Mouse (Mus musculus): Measurements from ENCODE around the gene Aldh3b2. TPM values are rescaled to one million over a fixed set of nuclear protein-coding genes. Genes with fewer than 3 reads are reported as not detected.
"Not testable (repeated sequence)": the region's sequence is repeated elsewhere in the genome, so short reads cannot be mapped to it uniquely, and the experiment has no call there.

Gene Aldh3b2
- polyA plus RNA-seq, 1 experiment from 2014 or later = 22.8 TPM

DNA sequence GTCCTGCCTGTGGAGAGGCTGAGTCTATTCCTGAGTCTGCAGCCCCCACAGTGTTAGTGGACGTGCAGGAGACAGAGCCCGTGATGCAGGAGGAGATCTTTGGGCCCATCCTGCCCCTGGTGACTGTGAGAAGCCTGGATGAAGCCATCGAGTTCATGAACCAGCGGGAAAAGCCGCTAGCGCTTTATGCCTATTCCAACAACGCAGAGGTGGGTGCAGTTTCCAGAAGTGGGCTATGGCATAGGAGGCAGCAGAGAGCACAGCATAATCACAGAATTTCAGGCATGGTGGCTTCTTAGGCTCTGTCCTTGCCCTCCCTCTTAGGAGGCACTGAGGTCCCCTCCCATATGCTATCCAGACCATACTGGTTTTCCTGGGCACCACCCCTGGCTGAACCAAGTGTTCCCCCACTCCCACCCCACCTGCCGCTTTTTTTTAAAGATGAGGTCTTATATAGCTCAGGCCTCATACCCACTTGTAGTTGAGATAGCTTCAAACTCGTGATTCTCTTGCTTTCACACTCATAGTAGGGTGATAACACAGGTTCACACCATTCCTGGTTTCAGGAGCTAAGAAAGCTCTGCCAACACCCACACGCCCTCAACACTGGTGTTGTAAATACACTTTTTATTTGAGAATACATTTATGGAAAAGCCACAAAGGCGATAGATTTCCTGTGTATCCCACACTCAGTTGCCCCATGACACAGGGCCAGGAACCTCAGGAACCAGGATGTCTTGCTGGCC lies 5.6 kb upstream of the Aldh3b2 start:
- H3K27me3 ChIP-seq (replicated peaks) = no peaks in the 10 kb centered on the region
- ATAC-seq (ENCODE audit: insufficient read depth, low FRiP score, low read depth) = no peak
- WGBS = 65% methylated on average over 11 of the region's 11 CpGs
- H3K9ac ChIP-seq = no peak overlapping the region
- no peaks in the 10 kb centered on the region for H3K36me3 ChIP-seq
- no peaks in the 10 kb centered on the region; the same call in 1 of the 2 replicates for H3K4me1 ChIP-seq
- no peaks in the 10 kb centered on the region for H3K9me3 ChIP-seq
- no peak overlapping the region for H3K4me3 ChIP-seq (replicated peaks)
- no peak overlapping the region for H3K27ac ChIP-seq
- H3K4me2 ChIP-seq = no peak overlapping the region

DNA sequence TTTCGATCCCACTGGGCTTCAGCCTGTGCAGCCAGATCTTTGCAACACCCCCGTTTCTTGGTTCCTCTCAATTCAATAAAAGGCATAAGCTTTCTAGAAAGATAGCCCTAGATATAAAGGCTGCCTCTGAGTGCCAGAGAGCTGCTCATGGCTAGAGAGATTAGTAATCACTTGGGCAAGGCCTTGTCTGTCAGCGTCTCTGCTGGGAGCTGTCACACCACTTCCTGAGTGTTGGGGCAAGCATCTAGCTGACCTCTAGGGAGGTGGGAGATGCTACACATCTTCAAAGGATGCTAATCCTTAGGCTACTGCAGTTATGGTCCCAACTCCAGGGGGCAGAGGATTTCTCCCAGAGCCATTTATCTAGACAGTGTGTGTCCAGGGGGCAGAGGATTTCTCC lies 4.9 kb upstream of the Aldh3b2 start:
- Histone ChIP-seq H3K4me2 (no peak overlapping the region), H3K36me3 (no peaks in the 10 kb centered on the region), H3K27ac (no peak overlapping the region), H3K4me3 (replicated peaks) (no peak overlapping the region), H3K27me3 (replicated peaks) (no peaks in the 10 kb centered on the region), H3K9me3 (no peaks in the 10 kb centered on the region), H3K4me1 (no peaks in the 10 kb centered on the region; the same call in 1 of the 2 replicates), H3K9ac (no peak overlapping the region)
- WGBS = 49% methylated on average over 3 of the region's 3 CpGs
- no peak for ATAC-seq (ENCODE audit: insufficient read depth, low FRiP score, low read depth)

DNA sequence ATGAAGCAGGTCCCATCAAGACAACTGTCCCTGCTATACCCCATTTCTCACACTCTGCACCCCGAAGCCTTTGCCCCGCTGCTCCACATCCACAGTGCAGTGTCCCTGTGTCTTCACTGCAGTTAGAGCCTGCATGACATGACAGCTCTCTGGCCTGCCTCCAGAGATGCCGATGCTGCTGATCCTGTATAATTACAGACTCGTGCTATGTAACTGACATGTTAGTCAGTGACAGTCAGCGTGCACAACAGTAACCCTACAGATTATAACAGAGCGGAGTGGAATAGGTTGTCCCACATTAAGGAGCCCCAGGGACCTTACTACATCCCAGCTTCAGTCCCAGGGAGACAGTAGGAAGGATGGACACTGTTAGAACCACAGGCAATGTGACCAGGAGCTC lies 2.5 kb downstream of the Aldh3b2 start:
- ATAC-seq (ENCODE audit: insufficient read depth, low FRiP score, low read depth); H3K4me3 ChIP-seq (replicated peaks); H3K9ac ChIP-seq; H3K27ac ChIP-seq; H3K4me2 ChIP-seq; H3K36me3 ChIP-seq; H3K4me1 ChIP-seq; H3K9me3 ChIP-seq; H3K27me3 ChIP-seq (replicated peaks): not testable (repeated sequence)
- 86% methylated on average over 6 of the region's 6 CpGs for WGBS

DNA sequence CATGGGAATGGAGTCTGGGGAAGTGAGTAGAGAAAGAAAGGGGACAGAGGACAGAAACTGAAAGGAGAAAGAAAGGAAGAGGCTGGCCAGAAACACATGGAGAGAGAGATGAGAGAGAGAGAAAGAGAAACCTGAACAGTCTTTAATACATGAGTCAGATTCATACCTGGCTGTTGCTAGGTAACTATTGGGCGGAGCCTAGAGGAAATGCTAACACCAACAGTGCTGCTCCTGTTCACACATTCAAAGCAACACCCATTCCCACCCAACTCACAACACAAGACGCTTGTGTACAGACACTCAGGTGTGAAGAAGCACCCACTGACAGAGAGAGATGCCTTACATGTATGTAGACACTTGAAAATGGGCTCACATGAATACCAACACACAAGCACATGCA lies 3.7 kb downstream of the Aldh3b2 start:
- no peak for ATAC-seq (ENCODE audit: insufficient read depth, low FRiP score, low read depth)
- Histone ChIP-seq H3K4me1 (no peaks in the 10 kb centered on the region; the same call in 1 of the 2 replicates), H3K27ac (no peak overlapping the region), H3K4me2 (no peak overlapping the region), H3K36me3 (no peaks in the 10 kb centered on the region), H3K9me3 (no peaks in the 10 kb centered on the region), H3K27me3 (replicated peaks) (no peaks in the 10 kb centered on the region), H3K4me3 (replicated peaks) (no peak overlapping the region), H3K9ac (no peak overlapping the region)
- 55% methylated on average over 2 of the region's 2 CpGs for WGBS

DNA sequence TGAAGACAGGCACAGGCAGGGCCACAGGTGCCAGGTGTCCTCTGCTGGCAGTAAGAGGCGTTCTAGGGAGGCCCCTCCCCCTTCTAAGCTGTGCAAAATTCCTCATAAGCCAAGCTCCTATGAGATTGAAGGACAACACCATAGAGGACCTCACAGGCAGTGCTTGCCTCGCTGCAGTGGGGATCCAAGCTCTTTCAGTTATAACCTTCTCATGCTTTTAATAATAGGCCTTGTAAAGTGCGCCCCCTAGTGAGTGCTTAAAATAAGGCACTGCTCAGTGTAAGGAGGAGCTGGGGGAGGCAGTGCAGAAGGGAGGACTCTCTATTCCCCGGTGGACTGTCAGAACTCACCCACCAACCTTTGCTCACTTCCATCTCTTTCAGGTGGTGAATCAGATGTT lies 8.2 kb downstream of the Aldh3b2 start:
- Histone ChIP-seq H3K4me1 (peaks cover 5% of the 10 kb centered on the region; the same call in 1 of the 2 replicates), H3K36me3 (no peaks in the 10 kb centered on the region), H3K4me2 (no peak overlapping the region), H3K4me3 (replicated peaks) (no peak overlapping the region), H3K9me3 (no peaks in the 10 kb centered on the region), H3K9ac (no peak overlapping the region), H3K27ac (no peak overlapping the region), H3K27me3 (replicated peaks) (no peaks in the 10 kb centered on the region)
- WGBS = 12% methylated on average over 4 of the region's 4 CpGs
- peak; percentile 49; the same call in 1 of the 2 replicates for ATAC-seq (ENCODE audit: insufficient read depth, low FRiP score, low read depth)

DNA sequence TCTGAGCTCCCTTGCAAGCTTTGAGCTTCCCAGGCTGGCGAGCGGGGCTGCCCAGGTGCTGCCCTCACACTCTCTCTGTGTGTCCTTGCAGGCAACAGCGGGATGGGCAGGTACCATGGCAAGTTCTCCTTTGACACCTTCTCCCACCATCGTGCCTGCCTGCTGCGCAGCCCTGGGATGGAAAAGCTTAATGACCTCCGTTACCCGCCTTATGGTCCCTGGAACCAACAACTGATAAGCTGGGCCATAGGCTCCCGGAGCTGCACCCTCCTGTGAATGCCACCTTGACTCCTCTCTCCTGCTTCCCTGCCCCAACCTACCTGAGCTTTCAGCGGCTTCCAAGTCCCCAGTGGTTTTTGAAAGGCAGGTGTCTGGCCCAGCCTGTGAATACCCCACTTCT lies 8.8 kb downstream of the Aldh3b2 start:
- Histone ChIP-seq H3K27me3 (replicated peaks) (no peaks in the 10 kb centered on the region), H3K9ac (no peak overlapping the region), H3K27ac (no peak overlapping the region), H3K4me1 (peaks cover 9% of the 10 kb centered on the region; the same call in 1 of the 2 replicates), H3K9me3 (no peaks in the 10 kb centered on the region), H3K36me3 (no peaks in the 10 kb centered on the region), H3K4me3 (replicated peaks) (no peak overlapping the region), H3K4me2 (no peak overlapping the region)
- WGBS = 71% methylated on average over 9 of the region's 9 CpGs
- ATAC-seq (ENCODE audit: insufficient read depth, low FRiP score, low read depth) = no peak

DNA sequence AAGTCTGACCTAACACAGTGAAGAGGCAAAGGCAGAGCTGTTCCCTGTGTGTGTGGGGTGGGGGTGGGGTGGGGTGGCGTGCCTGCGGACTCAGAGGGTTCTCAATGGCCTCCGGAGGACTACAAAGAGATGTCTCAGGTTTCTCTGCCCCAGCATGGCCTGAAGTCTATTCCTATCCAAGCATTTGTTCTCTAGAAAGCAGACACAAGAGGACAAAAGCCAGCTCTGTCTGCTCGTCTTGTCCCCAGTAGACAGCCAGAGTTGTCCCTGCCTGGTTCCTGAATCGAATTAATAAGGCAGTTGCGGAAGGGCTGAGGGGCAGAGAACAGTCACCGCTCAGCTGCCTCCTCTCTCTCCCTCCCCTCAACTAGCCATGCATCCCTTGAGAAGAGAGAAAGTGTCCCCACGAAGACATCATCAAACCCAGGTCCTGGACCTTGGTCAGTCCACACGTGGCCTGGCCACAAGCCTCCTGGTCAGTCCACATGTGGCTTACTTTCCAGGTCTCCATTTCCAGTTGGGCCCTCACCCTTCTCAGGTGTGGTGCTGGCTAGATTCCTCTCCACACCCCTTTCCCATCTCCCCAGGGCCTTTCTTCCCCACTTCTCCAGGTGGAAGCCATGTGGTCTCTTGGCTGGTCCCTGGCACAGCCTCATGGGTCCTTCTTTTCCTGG lies 11.5 kb downstream of the Aldh3b2 start:
- Histone ChIP-seq H3K27ac (no peak overlapping the region), H3K4me1 (peaks cover 18% of the 10 kb centered on the region), H3K9ac (no peak overlapping the region), H3K4me3 (replicated peaks) (no peak overlapping the region), H3K36me3 (no peaks in the 10 kb centered on the region), H3K9me3 (no peaks in the 10 kb centered on the region), H3K4me2 (no peak overlapping the region), H3K27me3 (replicated peaks) (no peaks in the 10 kb centered on the region)
- ATAC-seq (ENCODE audit: insufficient read depth, low FRiP score, low read depth) = no peak
- 55% methylated on average over 9 of the region's 9 CpGs for WGBS

DNA sequence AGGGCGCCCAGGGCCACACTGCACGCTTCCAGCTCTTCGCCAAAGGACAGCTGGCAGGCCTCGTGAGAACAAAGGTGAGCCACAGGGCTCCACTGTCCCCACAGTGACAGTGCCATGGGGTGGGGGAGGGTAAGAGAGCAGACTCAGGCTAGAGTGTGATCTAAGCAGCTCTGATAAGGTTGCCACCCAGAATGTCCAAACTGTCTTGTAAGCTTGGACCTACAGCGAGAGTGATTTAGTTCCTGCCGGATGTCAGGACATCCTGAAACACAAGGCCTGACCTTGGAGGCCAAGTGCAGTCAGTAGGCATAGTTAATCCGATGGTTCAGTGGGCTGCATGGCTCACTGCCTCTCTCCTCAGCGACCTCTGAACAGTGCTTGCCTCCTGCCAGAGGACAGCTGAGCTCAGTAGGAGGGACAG lies 13.1 kb downstream of the Aldh3b2 start:
- ATAC-seq (ENCODE audit: insufficient read depth, low FRiP score, low read depth) = peak; percentile 9; the same call in 1 of the 2 replicates
- H3K27ac ChIP-seq = peak overlapping the region; percentile 44; the same call in 1 of the 2 replicates
- H3K4me3 ChIP-seq (replicated peaks) = no peak overlapping the region
- H3K9ac ChIP-seq = no peak overlapping the region
- H3K36me3 ChIP-seq = no peaks in the 10 kb centered on the region
- H3K27me3 ChIP-seq (replicated peaks) = no peaks in the 10 kb centered on the region
- WGBS = 41% methylated on average over 8 of the region's 8 CpGs
- H3K9me3 ChIP-seq = no peaks in the 10 kb centered on the region
- no peak overlapping the region for H3K4me2 ChIP-seq
- H3K4me1 ChIP-seq = peaks cover 18% of the 10 kb centered on the region

DNA sequence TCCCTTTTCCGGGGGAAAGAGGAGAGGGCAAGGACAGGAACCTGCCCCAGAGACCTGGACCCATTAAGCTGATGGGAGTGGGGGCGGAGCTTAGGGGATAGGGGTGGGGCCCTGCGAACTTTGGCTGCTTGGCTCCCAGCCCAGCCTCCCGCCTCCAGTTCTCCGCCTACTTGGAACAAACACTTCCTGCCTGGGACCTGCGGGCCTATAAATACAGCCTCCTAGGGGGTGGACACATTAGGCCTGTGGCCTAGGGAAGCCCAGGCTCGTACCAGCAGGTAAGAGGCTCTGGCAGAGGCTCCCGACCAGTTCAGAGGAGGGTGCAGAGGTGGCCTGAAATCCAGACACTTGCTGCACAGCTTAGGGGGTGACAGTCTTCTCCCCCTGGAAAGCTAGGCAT lies 14.2 kb downstream of the Aldh3b2 start, which contains the start of gene Acy3:
Acy3 (plus strand) TSS at position 237 of the 400 bp plus-strand sequence.
- Histone ChIP-seq H3K9me3 (no peaks in the 10 kb centered on the region), H3K4me1 (peaks cover 18% of the 10 kb centered on the region), H3K4me3 (replicated peaks) (no peak within 1 kb of the TSS), H3K9ac (no peak within 1 kb of the TSS), H3K4me2 (peak within 1 kb of the TSS; percentile 28; the same call in 1 of the 2 replicates), H3K36me3 (no peaks in the 10 kb centered on the region), H3K27ac (0 out of 2 replicates have a peak within 1 kb of the TSS, but pooled peaks have one; percentile 44), H3K27me3 (replicated peaks) (no peaks in the 10 kb centered on the region)
- WGBS = 9% methylated on average over 8 of the region's 8 CpGs
- ATAC-seq (ENCODE audit: insufficient read depth, low FRiP score, low read depth) = peak; percentile 75

DNA sequence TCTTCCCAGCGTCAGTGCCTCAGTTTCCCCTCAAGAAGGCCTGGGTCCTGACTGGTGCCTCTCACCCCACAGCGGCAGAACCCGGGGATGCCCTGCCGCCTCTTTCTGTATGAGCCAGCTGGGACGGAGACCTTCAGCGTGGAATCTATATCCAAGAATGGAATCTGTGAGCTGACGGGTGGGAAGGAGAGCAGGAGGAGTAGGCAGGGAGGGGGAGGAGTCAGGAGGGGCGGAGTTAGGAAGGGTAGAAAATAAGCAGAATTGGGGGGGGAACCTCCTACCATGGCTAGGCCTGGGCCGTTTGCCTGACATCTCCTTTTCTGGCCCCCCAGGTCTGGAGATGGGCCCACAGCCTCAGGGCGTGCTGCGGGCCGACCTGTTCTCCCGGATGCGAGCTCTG lies 15.9 kb downstream of the Aldh3b2 start:
- Histone ChIP-seq H3K27ac (no peak overlapping the region), H3K9me3 (no peaks in the 10 kb centered on the region), H3K9ac (no peak overlapping the region), H3K27me3 (replicated peaks) (no peaks in the 10 kb centered on the region), H3K36me3 (no peaks in the 10 kb centered on the region), H3K4me3 (replicated peaks) (no peak overlapping the region), H3K4me1 (peaks cover 18% of the 10 kb centered on the region), H3K4me2 (no peak overlapping the region)
- WGBS = 86% methylated on average over 14 of the region's 14 CpGs
- ATAC-seq (ENCODE audit: insufficient read depth, low FRiP score, low read depth) = no peak

DNA sequence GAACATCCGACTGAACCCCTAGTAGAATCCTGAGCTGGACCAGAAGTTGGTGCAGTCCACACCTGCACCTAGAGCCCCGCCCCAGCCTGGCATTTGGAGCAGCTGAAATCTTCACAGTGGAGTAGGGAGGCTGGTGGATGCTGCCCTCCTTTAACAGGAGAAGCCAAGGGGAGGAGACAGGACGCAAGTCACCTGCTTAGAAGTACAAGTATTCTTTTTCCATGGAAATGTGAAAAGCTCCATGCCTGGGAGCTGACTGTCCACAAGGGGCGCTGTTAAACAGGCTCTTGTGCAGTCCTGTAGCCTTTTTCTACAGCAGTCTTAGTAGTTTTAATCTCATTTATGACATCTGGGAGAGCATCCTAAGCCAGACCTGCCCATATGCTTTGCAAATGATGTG lies 16.6 kb downstream of the Aldh3b2 start:
- WGBS = 84% methylated on average over 4 of the region's 4 CpGs
- H3K9me3 ChIP-seq = no peaks in the 10 kb centered on the region
- peaks cover 18% of the 10 kb centered on the region for H3K4me1 ChIP-seq
- no peak overlapping the region for H3K27ac ChIP-seq
- ATAC-seq (ENCODE audit: insufficient read depth, low FRiP score, low read depth) = no peak
- H3K4me2 ChIP-seq = no peak overlapping the region
- no peak overlapping the region for H3K9ac ChIP-seq
- no peaks in the 10 kb centered on the region for H3K27me3 ChIP-seq (replicated peaks)
- no peaks in the 10 kb centered on the region for H3K36me3 ChIP-seq
- H3K4me3 ChIP-seq (replicated peaks) = no peak overlapping the region

DNA sequence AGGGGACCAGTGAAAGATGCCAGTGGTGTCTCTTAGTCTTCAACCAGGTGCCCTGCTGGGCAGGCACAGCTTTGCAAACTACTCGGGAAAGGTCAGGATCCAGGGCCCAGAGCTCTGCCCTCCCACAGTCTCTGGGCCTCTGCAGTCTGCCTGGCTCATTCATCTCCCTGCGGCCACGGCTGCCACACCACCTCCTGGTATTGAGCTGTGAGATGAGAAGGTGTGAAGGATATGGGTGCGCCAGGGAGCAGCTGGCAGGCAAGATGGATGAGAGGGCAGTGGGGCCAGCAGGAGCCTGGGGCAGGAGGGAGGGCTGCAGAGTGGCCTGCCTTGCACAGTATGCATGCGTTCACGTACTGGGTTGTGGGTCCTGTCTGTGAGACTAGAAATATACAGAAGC lies 18.7 kb downstream of the Aldh3b2 start:
- 33% methylated on average over 6 of the region's 6 CpGs for WGBS
- H3K9me3 ChIP-seq = no peaks in the 10 kb centered on the region
- no peaks in the 10 kb centered on the region for H3K27me3 ChIP-seq (replicated peaks)
- peaks cover 9% of the 10 kb centered on the region for H3K4me1 ChIP-seq
- H3K9ac ChIP-seq = no peak overlapping the region
- H3K4me3 ChIP-seq (replicated peaks) = no peak overlapping the region
- H3K4me2 ChIP-seq = no peak overlapping the region
- ATAC-seq (ENCODE audit: insufficient read depth, low FRiP score, low read depth) = no peak
- no peaks in the 10 kb centered on the region for H3K36me3 ChIP-seq
- no peak overlapping the region for H3K27ac ChIP-seq
